18 mouse cellular contexts compared by ENCODE assay signal in genomic region chr4:59544654-59545053, GRCm38 (mm10). TPM values are rescaled to one million over a fixed set of nuclear protein-coding genes. Genes with fewer than 3 reads are reported as not detected.
DNase-seq lines count a peak whose midpoint lies in the region; ATAC-seq and TF ChIP-seq lines count a peak whose summit lies in the region.
"Had no signal": no experiment of that assay in that cellular context is flagged by ENCODE, and none has a peak within 500 bp of the region (broad histone marks: within the 10 kb centered on the region; RNA-seq: fewer than 3 reads in every experiment).

No protein-coding gene starts in this region.

- 36% methylated on average over 2 of the region's 2 CpGs for WGBS in lung, embryonic 14.5 days
- 59% methylated on average over 2 of the region's 2 CpGs for WGBS in liver, embryonic 16.5 days (ENCODE audit: insufficient replicate concordance)

- H3K27me3 ChIP-seq in lung, embryonic 14.5 days (ENCODE audit: insufficient read depth, low read length), result no peaks in the 10 kb centered on the region
- H3K27me3 ChIP-seq in liver, embryonic 16.5 days (ENCODE audit: control insufficient read depth, insufficient read depth, low read depth, low read length), result no peaks in the 10 kb centered on the region
- H3K27me3 ChIP-seq: heart, embryonic 13.5 days; hindbrain, embryonic 15.5 days had no signal

- TF ChIP-seq CTCF in lung, embryonic 14.5 days (IDR thresholded peaks at IDR 0.05; ENCODE audit: low read depth), result no peak

- peak; percentile 9 for DNase-seq in lung, embryonic 14.5 days
- DNase-seq in lung, postnatal 14 days, result no peak
- peak; percentile 34 for DNase-seq in induced T-regulatory cell, adult 2 months (ENCODE audit: low read depth)
- DNase-seq in testis, postnatal 14 days (ENCODE audit: low spot score), result no peak
- no peak for DNase-seq in cerebellum, postnatal 10 days
- DNase-seq: adrenal gland, adult 2 months; adrenal gland, postnatal 25 days; cerebellum, adult 18-20 months; cerebellum, adult 9-11 months; gastrocnemius, adult 2 months; gastrocnemius, postnatal 25 days; heart, adult 11 months; heart, postnatal 36 days had no signal

- no peaks in the 10 kb centered on the region for H3K9me3 ChIP-seq in lung, embryonic 14.5 days (ENCODE audit: low read depth, low read length)
- no peaks in the 10 kb centered on the region for H3K9me3 ChIP-seq in liver, embryonic 16.5 days (replicated peaks; ENCODE audit: control insufficient read depth, low read length)
- H3K9me3 ChIP-seq: embryonic facial prominence, embryonic 10.5 days; forebrain, embryonic 13.5 days; heart, embryonic 13.5 days; hindbrain, embryonic 15.5 days had no signal

- peaks cover 8% of the 10 kb centered on the region; the same call in 1 of the 2 replicates for H3K4me1 ChIP-seq in lung, embryonic 14.5 days (ENCODE audit: insufficient read depth)
- H3K4me1 ChIP-seq in liver, embryonic 16.5 days (ENCODE audit: control insufficient read depth, low read depth, low read length), result peaks cover 22% of the 10 kb centered on the region

- H3K9ac ChIP-seq in lung, embryonic 14.5 days, result no peak overlapping the region
- no peak overlapping the region; the same call in 1 of the 2 replicates for H3K9ac ChIP-seq in liver, embryonic 16.5 days (ENCODE audit: low read depth, low read length)
- H3K9ac ChIP-seq: forebrain, embryonic 13.5 days; heart, embryonic 13.5 days; hindbrain, embryonic 15.5 days had no signal

- H3K27ac ChIP-seq in lung, embryonic 14.5 days (ENCODE audit: low read depth), result no peak overlapping the region
- H3K27ac ChIP-seq in liver, embryonic 16.5 days (ENCODE audit: low read length), result peak overlapping the region; percentile 50; the same call in 1 of the 2 replicates
- H3K27ac ChIP-seq: embryonic facial prominence, embryonic 10.5 days; forebrain, embryonic 13.5 days; gastrocnemius, adult 2 months; heart, embryonic 13.5 days; hindbrain, embryonic 15.5 days had no signal

- no peak overlapping the region for H3K4me3 ChIP-seq in lung, embryonic 14.5 days (ENCODE audit: low read depth, low read length)
- H3K4me3 ChIP-seq in liver, embryonic 16.5 days (ENCODE audit: low read depth, low read length), result 0 out of 2 replicates have a peak overlapping the region, but pooled peaks have one; percentile 3
- H3K4me3 ChIP-seq: embryonic facial prominence, embryonic 10.5 days; forebrain, embryonic 13.5 days; gastrocnemius, adult 2 months; heart, embryonic 13.5 days; hindbrain, embryonic 15.5 days had no signal

- no peaks in the 10 kb centered on the region for H3K36me3 ChIP-seq in lung, embryonic 14.5 days (ENCODE audit: insufficient read depth)
- no peaks in the 10 kb centered on the region for H3K36me3 ChIP-seq in liver, embryonic 16.5 days (ENCODE audit: control insufficient read depth, insufficient read depth)
- H3K36me3 ChIP-seq: embryonic facial prominence, embryonic 10.5 days; heart, embryonic 13.5 days; hindbrain, embryonic 15.5 days had no signal

- no peak overlapping the region for H3K4me2 ChIP-seq in lung, embryonic 14.5 days
- H3K4me2 ChIP-seq in liver, embryonic 16.5 days (ENCODE audit: low read depth, low read length), result no peak overlapping the region
- H3K4me2 ChIP-seq: forebrain, embryonic 13.5 days; heart, embryonic 13.5 days; hindbrain, embryonic 15.5 days had no signal

- ATAC-seq in lung, embryonic 14.5 days (ENCODE audit: insufficient read depth), result no peak
- ATAC-seq in liver, embryonic 16.5 days (ENCODE audit: low read depth), result no peak
- ATAC-seq: forebrain, embryonic 13.5 days had no signal

RNA-seq across cellular contexts. Expression of gene Ptbp3, which starts 4.5 kb away (rescaled TPM):
- 69.6 and 74.6 TPM in 2 replicates for polyA plus RNA-seq in lung, embryonic 14.5 days (2014; fragmentation: Nextera tagmentation; extraction: Ambion mirVana)
- 52.4 and 54.2 TPM in 2 replicates for polyA plus RNA-seq in liver, embryonic 16.5 days (2015; fragmentation: Nextera tagmentation; extraction: Ambion mirVana)

RNA-seq across cellular contexts. Expression of gene Hsdl2, which starts 36.7 kb away (rescaled TPM):
- 17.7 and 17.9 TPM in 2 replicates for polyA plus RNA-seq in lung, embryonic 14.5 days (2014; fragmentation: Nextera tagmentation; extraction: Ambion mirVana)
- polyA plus RNA-seq in liver, embryonic 16.5 days (2015; fragmentation: Nextera tagmentation; extraction: Ambion mirVana), result 20.9 and 21.3 TPM in 2 replicates

Comparison
In these comparisons a context has a peak if more than half of its experiments do, and no peak if none do; other contexts are left out.
1. DNase-seq: peak in lung, embryonic 14.5 days (single experiment) and induced T-regulatory cell, adult 2 months (single experiment); none in lung, postnatal 14 days (single experiment), testis, postnatal 14 days (single experiment) and cerebellum, postnatal 10 days (0 of 2).